In the genomic region with DNA sequence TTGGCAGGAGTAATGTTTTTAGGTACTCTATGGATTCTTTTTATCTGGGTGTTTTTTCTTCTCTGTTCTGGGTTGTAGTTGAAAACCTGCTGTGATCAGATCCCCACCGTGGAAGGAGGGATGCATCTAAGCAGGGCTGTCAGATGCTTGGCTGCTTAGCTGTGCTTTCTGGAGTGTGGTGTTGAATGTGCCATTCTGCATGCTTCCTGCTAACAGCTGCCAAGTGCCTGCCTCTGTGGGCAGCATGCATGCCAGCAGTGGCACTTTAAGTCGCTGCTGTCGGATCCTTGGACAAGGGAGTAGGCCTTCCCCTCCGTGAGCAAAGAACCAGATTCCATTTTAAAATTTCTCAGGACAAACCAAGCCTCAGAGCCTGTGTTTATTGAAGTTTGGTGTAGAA, we compare ENCODE assay signal across 14 mouse cellular contexts. TPM values are rescaled to one million over a fixed set of nuclear protein-coding genes. Genes with fewer than 3 reads are reported as not detected.
DNase-seq lines count a peak whose midpoint lies in the region; ATAC-seq and TF ChIP-seq lines count a peak whose summit lies in the region.
"Had no signal": no experiment of that assay in that cellular context is flagged by ENCODE, and none has a peak within 500 bp of the region (broad histone marks: within the 10 kb centered on the region; RNA-seq: fewer than 3 reads in every experiment).

No protein-coding gene starts in this region.

- H3K4me3 ChIP-seq in liver, embryonic 11.5 days (ENCODE audit: low read depth, low read length): no peak overlapping the region
- no peak overlapping the region for H3K4me3 ChIP-seq in hindbrain, embryonic 13.5 days
- H3K4me3 ChIP-seq in limb, embryonic 14.5 days (replicated peaks; ENCODE audit: low read length): no peak overlapping the region
- H3K4me3 ChIP-seq in midbrain, embryonic 16.5 days (ENCODE audit: low read depth, low read length): no peak overlapping the region
- H3K4me3 ChIP-seq in kidney, embryonic 14.5 days (ENCODE audit: low read length): no peak overlapping the region
- H3K4me3 ChIP-seq: neural tube, embryonic 12.5 days had no signal

- H3K9me3 ChIP-seq in liver, embryonic 11.5 days (ENCODE audit: control insufficient read depth, low read length): no peaks in the 10 kb centered on the region
- H3K9me3 ChIP-seq in hindbrain, embryonic 13.5 days: no peaks in the 10 kb centered on the region
- H3K9me3 ChIP-seq in limb, embryonic 14.5 days (ENCODE audit: control insufficient read depth, low read length): no peaks in the 10 kb centered on the region
- H3K9me3 ChIP-seq in midbrain, embryonic 16.5 days (replicated peaks; ENCODE audit: control insufficient read depth, low read length, poor library complexity, severe bottlenecking): no peaks in the 10 kb centered on the region
- H3K9me3 ChIP-seq in kidney, embryonic 14.5 days (ENCODE audit: control insufficient read depth, low read length): no peaks in the 10 kb centered on the region
- H3K9me3 ChIP-seq: neural tube, embryonic 12.5 days had no signal

- no peak for TF ChIP-seq POLR2A in limb, embryonic 14.5 days (IDR thresholded peaks at IDR 0.05; ENCODE audit: borderline replicate concordance, extremely low read depth, insufficient read depth, insufficient read length)

- peak overlapping the region; percentile 11 for H3K27ac ChIP-seq in liver, embryonic 11.5 days (ENCODE audit: low read depth, low read length)
- peak overlapping the region; percentile 32; the same call in 1 of the 2 replicates for H3K27ac ChIP-seq in hindbrain, embryonic 13.5 days
- H3K27ac ChIP-seq in limb, embryonic 14.5 days (replicated peaks; ENCODE audit: low read depth, low read length): no peak overlapping the region
- H3K27ac ChIP-seq in midbrain, embryonic 16.5 days (ENCODE audit: low read length): peak overlapping the region; percentile 73
- H3K27ac ChIP-seq in kidney, embryonic 14.5 days (ENCODE audit: low read depth, low read length): no peak overlapping the region
- H3K27ac ChIP-seq: neural tube, embryonic 12.5 days had no signal

- no peaks in the 10 kb centered on the region for H3K27me3 ChIP-seq in liver, embryonic 11.5 days (replicated peaks; ENCODE audit: control insufficient read depth, insufficient read depth, low read length)
- H3K27me3 ChIP-seq in hindbrain, embryonic 13.5 days: no peaks in the 10 kb centered on the region; the same call in 1 of the 2 replicates
- H3K27me3 ChIP-seq in limb, embryonic 14.5 days (ENCODE audit: control insufficient read depth, insufficient read depth, low read length): no peaks in the 10 kb centered on the region
- no peaks in the 10 kb centered on the region for H3K27me3 ChIP-seq in midbrain, embryonic 16.5 days (ENCODE audit: control insufficient read depth, insufficient read depth, low read depth, low read length)
- H3K27me3 ChIP-seq in kidney, embryonic 14.5 days (ENCODE audit: control insufficient read depth, insufficient read depth, low read length): no peaks in the 10 kb centered on the region
- H3K27me3 ChIP-seq: neural tube, embryonic 12.5 days had no signal

- peaks cover 44% of the 10 kb centered on the region for H3K4me1 ChIP-seq in liver, embryonic 11.5 days (replicated peaks; ENCODE audit: control insufficient read depth, insufficient read depth, low read length)
- H3K4me1 ChIP-seq in hindbrain, embryonic 13.5 days (replicated peaks): peaks cover 27% of the 10 kb centered on the region
- H3K4me1 ChIP-seq in limb, embryonic 14.5 days (ENCODE audit: control insufficient read depth, insufficient read depth, low read length): peaks cover 21% of the 10 kb centered on the region
- H3K4me1 ChIP-seq in midbrain, embryonic 16.5 days (ENCODE audit: control insufficient read depth, insufficient read depth, low read length): peaks cover 22% of the 10 kb centered on the region
- H3K4me1 ChIP-seq in kidney, embryonic 14.5 days (ENCODE audit: control insufficient read depth, insufficient read depth, low read length): no peaks in the 10 kb centered on the region

- ATAC-seq in liver, embryonic 11.5 days (replicated peaks; ENCODE audit: low FRiP score): no peak
- ATAC-seq in hindbrain, embryonic 13.5 days (ENCODE audit: low FRiP score): peak; percentile 6; the same call in 1 of the 2 replicates
- no peak for ATAC-seq in limb, embryonic 14.5 days (ENCODE audit: low FRiP score, low read depth)
- ATAC-seq in midbrain, embryonic 16.5 days: peak; percentile 46
- ATAC-seq in kidney, embryonic 14.5 days (ENCODE audit: low FRiP score, low TSS enrichment): no peak

- no peak for DNase-seq in liver, embryonic 11.5 days (ENCODE audit: low spot score)
- DNase-seq in liver: no peak
- DNase-seq in limb, embryonic 14.5 days (ENCODE audit: low spot score): no peak
- no peak for DNase-seq in gastrocnemius, postnatal 10 days
- DNase-seq: cerebellum, postnatal 36 days; gastrocnemius, postnatal 25 days; kidney, postnatal 10 days; lung, postnatal 14 days; right cerebral cortex, postnatal 25 days had no signal

- 67% methylated on average over 4 of the region's 4 CpGs for WGBS in liver, embryonic 11.5 days
- 62% methylated on average over 4 of the region's 4 CpGs for WGBS in hindbrain, embryonic 13.5 days
- WGBS in limb, embryonic 14.5 days: 52% methylated on average over 4 of the region's 4 CpGs
- WGBS in midbrain, embryonic 16.5 days: 30% methylated on average over 4 of the region's 4 CpGs
- whole genome bisulfite sequencing in kidney, embryonic 14.5 days: 72% methylated on average over 4 of the region's 4 CpGs

- H3K4me2 ChIP-seq in liver, embryonic 11.5 days: peak overlapping the region; percentile 40
- no peak overlapping the region for H3K4me2 ChIP-seq in hindbrain, embryonic 13.5 days
- no peak overlapping the region for H3K4me2 ChIP-seq in limb, embryonic 14.5 days (replicated peaks; ENCODE audit: low read depth, low read length, severe bottlenecking)
- no peak overlapping the region for H3K4me2 ChIP-seq in midbrain, embryonic 16.5 days (ENCODE audit: low read length)
- no peak overlapping the region for H3K4me2 ChIP-seq in kidney, embryonic 14.5 days (replicated peaks; ENCODE audit: low read depth, low read length)
- H3K4me2 ChIP-seq: neural tube, embryonic 12.5 days had no signal

- peak overlapping the region; percentile 20; the same call in 1 of the 2 replicates for H3K9ac ChIP-seq in liver, embryonic 11.5 days (ENCODE audit: low read depth, low read length)
- 0 out of 2 replicates have a peak overlapping the region, but pooled peaks have one; percentile 24 for H3K9ac ChIP-seq in hindbrain, embryonic 13.5 days
- H3K9ac ChIP-seq in limb, embryonic 14.5 days (ENCODE audit: low read depth, low read length, severe bottlenecking): peak overlapping the region; percentile 16; the same call in 1 of the 2 replicates
- H3K9ac ChIP-seq in midbrain, embryonic 16.5 days (ENCODE audit: low read depth, low read length): 0 out of 2 replicates have a peak overlapping the region, but pooled peaks have one; percentile 4
- no peak overlapping the region for H3K9ac ChIP-seq in kidney, embryonic 14.5 days (ENCODE audit: low read depth, low read length)
- H3K9ac ChIP-seq: neural tube, embryonic 12.5 days had no signal

- peaks cover 10% of the 10 kb centered on the region for H3K36me3 ChIP-seq in liver, embryonic 11.5 days (ENCODE audit: control insufficient read depth, insufficient read depth, low read length)
- peaks cover 30% of the 10 kb centered on the region for H3K36me3 ChIP-seq in hindbrain, embryonic 13.5 days
- peaks cover 38% of the 10 kb centered on the region for H3K36me3 ChIP-seq in limb, embryonic 14.5 days (ENCODE audit: control insufficient read depth, insufficient read depth, low read length)
- no peaks in the 10 kb centered on the region for H3K36me3 ChIP-seq in midbrain, embryonic 16.5 days (ENCODE audit: control insufficient read depth, insufficient read depth, low read length)
- H3K36me3 ChIP-seq in kidney, embryonic 14.5 days (ENCODE audit: control insufficient read depth, insufficient read depth, low read length): peaks cover 17% of the 10 kb centered on the region; the same call in 1 of the 2 replicates

RNA-seq across cellular contexts. Expression of a gene that starts 16.6 kb away (rescaled TPM):
- polyA plus RNA-seq in liver, embryonic 11.5 days (2014; fragmentation: Nextera tagmentation; extraction: Ambion mirVana): 43.8 and 46.9 TPM in 2 replicates
- 21.3 and 23.7 TPM in 2 replicates for polyA plus RNA-seq in hindbrain, embryonic 13.5 days (2015; fragmentation: Nextera tagmentation; extraction: Ambion mirVana)
- polyA plus RNA-seq in limb, embryonic 14.5 days (2012; rRNA removed): 69.6 and 73.9 TPM in 2 replicates
- 28.4 and 28.5 TPM in 2 replicates for polyA plus RNA-seq in limb, embryonic 14.5 days (2014; fragmentation: Nextera tagmentation; extraction: Ambion mirVana)
- 22.3 and 24.5 TPM in 2 replicates for polyA plus RNA-seq in midbrain, embryonic 16.5 days (2015; fragmentation: Nextera tagmentation; extraction: Ambion mirVana)
- 10 to 100 TPM; 28.9 to 30.6 TPM for total RNA-seq in gastrocnemius, postnatal 10 days (2021)
- 17.6 and 19.6 TPM in 2 replicates for polyA plus RNA-seq in kidney, embryonic 14.5 days (2014; fragmentation: Nextera tagmentation; extraction: Ambion mirVana)

RNA-seq across cellular contexts. Expression of a gene that starts 27.7 kb away (rescaled TPM):
- 9.7 and 9.8 TPM in 2 replicates for polyA plus RNA-seq in liver, embryonic 11.5 days (2014; fragmentation: Nextera tagmentation; extraction: Ambion mirVana)
- polyA plus RNA-seq in hindbrain, embryonic 13.5 days (2015; fragmentation: Nextera tagmentation; extraction: Ambion mirVana): 4.8 and 6.4 TPM in 2 replicates
- polyA plus RNA-seq in limb, embryonic 14.5 days (2012; rRNA removed): 16.3 and 19.7 TPM in 2 replicates
- polyA plus RNA-seq in limb, embryonic 14.5 days (2014; fragmentation: Nextera tagmentation; extraction: Ambion mirVana): 8.6 and 11.6 TPM in 2 replicates
- polyA plus RNA-seq in midbrain, embryonic 16.5 days (2015; fragmentation: Nextera tagmentation; extraction: Ambion mirVana): 5.0 and 6.2 TPM in 2 replicates
- total RNA-seq in gastrocnemius, postnatal 10 days (2021): 1 to 10 TPM; 4.8 to 5.6 TPM
- polyA plus RNA-seq in kidney, embryonic 14.5 days (2014; fragmentation: Nextera tagmentation; extraction: Ambion mirVana): 9.4 and 9.9 TPM in 2 replicates

RNA-seq across cellular contexts. Expression of a gene that starts 28.6 kb away (rescaled TPM):
- polyA plus RNA-seq in liver, embryonic 11.5 days (2014; fragmentation: Nextera tagmentation; extraction: Ambion mirVana): not detected in 2 replicates
- not detected in 2 replicates for polyA plus RNA-seq in hindbrain, embryonic 13.5 days (2015; fragmentation: Nextera tagmentation; extraction: Ambion mirVana)
- polyA plus RNA-seq in limb, embryonic 14.5 days (2012; rRNA removed): not detected in 2 replicates
- polyA plus RNA-seq in limb, embryonic 14.5 days (2014; fragmentation: Nextera tagmentation; extraction: Ambion mirVana): not detected in 2 replicates
- 0.18 TPM in 1 of 2 replicates, not detected in the other for polyA plus RNA-seq in midbrain, embryonic 16.5 days (2015; fragmentation: Nextera tagmentation; extraction: Ambion mirVana)
- total RNA-seq in gastrocnemius, postnatal 10 days (2021): not detected
- not detected in 2 replicates for polyA plus RNA-seq in kidney, embryonic 14.5 days (2014; fragmentation: Nextera tagmentation; extraction: Ambion mirVana)
- total RNA-seq: gastrocnemius, postnatal 25 days; heart, postnatal 25 days had no signal
- polyA plus RNA-seq: neural tube, embryonic 12.5 days had no signal

RNA-seq across cellular contexts. Expression of a gene that starts 34.9 kb away (rescaled TPM):
- polyA plus RNA-seq in liver, embryonic 11.5 days (2014; fragmentation: Nextera tagmentation; extraction: Ambion mirVana): not detected in 2 replicates
- polyA plus RNA-seq in hindbrain, embryonic 13.5 days (2015; fragmentation: Nextera tagmentation; extraction: Ambion mirVana): 0.12 and 0.30 TPM in 2 replicates
- not detected in 2 replicates for polyA plus RNA-seq in limb, embryonic 14.5 days (2012; rRNA removed)
- not detected in 2 replicates for polyA plus RNA-seq in limb, embryonic 14.5 days (2014; fragmentation: Nextera tagmentation; extraction: Ambion mirVana)
- polyA plus RNA-seq in midbrain, embryonic 16.5 days (2015; fragmentation: Nextera tagmentation; extraction: Ambion mirVana): 0.48 and 0.55 TPM in 2 replicates
- not detected for total RNA-seq in gastrocnemius, postnatal 10 days (2021)
- not detected in 2 replicates for polyA plus RNA-seq in kidney, embryonic 14.5 days (2014; fragmentation: Nextera tagmentation; extraction: Ambion mirVana)
- total RNA-seq: gastrocnemius, postnatal 25 days; heart, postnatal 25 days had no signal
- polyA plus RNA-seq: neural tube, embryonic 12.5 days had no signal

Comparison
In these comparisons a context has a peak if more than half of its experiments do, and no peak if none do; other contexts are left out.
1. ATAC-seq: peak in hindbrain, embryonic 13.5 days (single experiment) and midbrain, embryonic 16.5 days (single experiment); none in liver, embryonic 11.5 days (single experiment), limb, embryonic 14.5 days (single experiment) and kidney, embryonic 14.5 days (single experiment).
2. H3K27ac ChIP-seq: peak in liver, embryonic 11.5 days (single experiment), hindbrain, embryonic 13.5 days (single experiment) and midbrain, embryonic 16.5 days (single experiment); none in limb, embryonic 14.5 days (single experiment) and kidney, embryonic 14.5 days (single experiment).